Mouse (Mus musculus) thymus, postnatal 10 days (tissue): ENCODE results near the gene Akap8.

Experiments used
- DNase-seq, 2 experiments: peaks; one replicate each; pipeline ENCODE4 v3.0.0; 2021; ENCODE audit warnings: low spot score in 2 of 2

Akap8 gene

DNA sequence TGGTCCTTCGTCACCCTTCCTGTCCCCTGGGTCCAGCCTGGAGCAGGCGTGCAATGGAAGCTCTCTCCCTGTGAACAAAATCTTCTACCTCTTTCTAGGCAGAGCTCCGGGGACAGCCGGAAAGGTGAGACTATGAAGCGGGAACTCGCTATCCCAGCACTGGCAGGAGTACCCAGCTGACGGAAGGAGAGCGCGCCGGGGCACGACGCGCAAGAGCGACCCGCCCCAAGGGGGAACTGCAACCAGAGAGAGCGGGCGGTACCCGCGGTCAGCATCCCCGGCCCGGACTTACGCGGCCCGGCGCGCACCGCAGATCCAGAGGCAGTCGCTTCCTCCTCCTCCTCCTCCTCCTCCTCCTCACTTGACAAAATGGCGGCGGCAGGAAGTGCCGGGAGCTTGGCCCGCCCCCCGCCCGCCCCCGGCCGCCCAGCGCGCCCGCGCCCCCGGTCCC lies 37.2 kb downstream of the Akap8 start:
- peak; percentile 50 for DNase-seq

DNA sequence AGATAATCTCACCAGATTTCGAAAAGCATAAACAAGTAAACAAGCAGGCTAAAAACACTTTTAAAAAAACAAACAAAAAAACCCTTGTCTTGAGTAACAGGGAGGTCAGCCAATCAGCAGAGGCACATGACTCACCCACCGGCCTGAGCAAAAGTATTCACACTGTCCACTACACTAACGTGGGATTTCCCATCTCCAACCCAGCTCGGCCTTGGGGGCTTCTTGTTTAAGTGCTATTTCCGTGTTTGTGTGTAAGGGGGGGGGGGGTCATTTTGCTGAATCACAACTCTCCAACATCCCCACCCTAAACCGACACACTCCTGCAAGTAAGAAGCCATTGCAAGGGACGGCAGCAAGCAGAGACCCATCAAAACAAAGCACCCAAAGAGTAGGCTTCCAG lies 37.7 kb downstream of the Akap8 start:
- DNase-seq = peak; percentile 4 to 7

GRCm38 (mm10) chr17:32281611-32282310 lies 39.3 kb downstream of the Akap8 start:
- no peak for DNase-seq

GRCm38 (mm10) chr17:32281126-32281525 lies 39.9 kb downstream of the Akap8 start:
- no peak for DNase-seq

- no peak for DNase-seq
Measured at GRCm38 (mm10) chr17:32280575-32280974, 40.5 kb downstream of the Akap8 start.

GRCm38 (mm10) chr17:32277201-32277600 lies 43.8 kb downstream of the Akap8 start:
- DNase-seq = no peak

DNA sequence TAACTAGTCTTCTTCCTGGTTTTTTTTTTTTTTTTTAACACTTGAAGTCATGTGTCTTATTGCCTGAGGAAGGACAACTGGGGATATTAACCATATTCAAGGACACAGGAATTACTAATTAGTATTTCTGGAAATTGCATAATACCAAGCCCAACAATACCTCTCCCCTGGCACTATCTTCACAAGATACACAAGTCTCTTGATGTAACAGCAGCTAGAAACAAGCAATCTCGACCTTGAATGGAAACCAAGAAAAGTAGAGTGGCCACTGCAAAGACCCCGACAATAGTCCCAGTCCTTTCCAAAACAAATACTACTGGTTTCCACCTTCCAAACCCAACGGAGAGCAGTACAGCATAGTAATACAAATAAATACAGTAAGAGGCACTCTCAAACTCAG lies 45.5 kb downstream of the Akap8 start:
- no peak for DNase-seq

DNA sequence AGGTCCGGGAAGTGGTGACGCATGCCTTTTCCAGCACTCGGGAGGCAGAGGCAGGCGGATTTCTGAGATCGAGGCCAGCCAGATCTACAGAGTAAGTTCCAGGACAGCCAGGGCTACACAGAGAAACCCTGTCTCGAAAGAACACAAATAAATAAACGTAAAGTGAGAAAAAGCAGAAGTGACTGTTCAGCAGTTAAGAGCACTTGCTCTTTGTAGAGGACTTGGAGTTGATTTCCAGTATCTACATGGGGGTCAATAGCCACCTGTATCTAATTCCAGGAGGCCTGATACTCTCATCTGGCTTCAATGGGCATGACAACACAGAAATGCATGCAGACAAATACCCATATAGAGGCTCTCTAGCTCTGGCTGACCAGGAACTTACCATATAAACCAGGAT lies 51.9 kb downstream of the Akap8 start:
- no peak for DNase-seq

DNA sequence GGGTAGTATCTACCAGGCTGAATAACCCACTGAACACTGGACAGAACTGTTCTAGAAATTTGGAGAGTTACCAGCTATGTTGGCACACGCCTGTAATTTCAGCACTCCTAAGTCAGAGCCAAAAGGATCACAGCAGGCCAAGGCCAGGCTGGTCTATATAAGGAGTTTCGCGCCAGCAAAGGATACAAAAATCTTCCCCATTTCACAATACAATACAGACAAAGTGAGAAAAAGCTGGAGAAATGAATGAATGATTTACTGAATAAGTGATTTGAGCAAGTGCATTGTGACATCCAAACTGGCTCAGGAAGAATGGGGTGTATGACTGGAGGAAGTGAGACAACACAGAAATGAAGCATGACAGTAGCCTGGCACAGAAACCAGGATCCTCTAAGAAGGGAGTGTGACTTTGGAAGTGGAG lies 52.5 kb downstream of the Akap8 start:
- DNase-seq = no peak

DNA sequence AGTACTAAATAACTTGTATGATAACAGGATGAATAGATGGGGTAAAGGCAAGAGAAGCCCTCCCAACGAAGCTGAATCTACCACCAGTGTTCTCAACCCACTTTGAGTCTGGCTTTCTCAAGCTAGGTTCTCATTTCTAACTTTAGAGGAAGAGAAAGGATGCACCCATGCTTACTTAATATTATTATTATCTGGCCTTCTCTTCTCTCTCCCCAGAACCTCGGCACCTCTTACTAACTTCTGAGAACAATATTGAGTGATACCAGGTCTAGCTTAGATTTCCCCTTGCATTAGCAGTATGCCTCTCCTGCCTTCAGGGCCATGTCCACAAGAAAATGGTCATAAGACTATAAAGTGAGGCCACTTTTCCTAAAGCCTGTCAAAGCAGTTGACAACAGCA lies 52.9 kb downstream of the Akap8 start:
- DNase-seq = no peak

- no peak for DNase-seq
Measured at GRCm38 (mm10) chr17:32267617-32268016, 53.4 kb downstream of the Akap8 start.

DNA sequence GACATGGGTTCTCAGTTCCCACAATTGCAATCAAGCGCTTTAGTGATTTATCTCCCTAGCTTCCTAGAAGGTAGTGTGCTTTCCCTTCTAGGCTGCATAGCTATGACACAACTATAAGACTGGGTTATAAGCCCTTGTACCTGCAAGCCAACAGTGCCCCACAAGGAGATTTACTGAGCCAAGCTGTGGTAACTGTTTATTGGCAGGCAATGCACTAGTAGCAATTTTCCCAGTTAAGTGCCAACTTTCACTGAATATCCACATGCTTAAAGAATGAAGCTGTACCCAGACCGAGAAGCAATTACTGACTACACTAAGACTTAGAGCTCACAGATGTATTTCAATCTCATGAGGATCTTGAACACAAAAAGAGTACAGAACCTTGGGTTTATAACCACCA lies 57.4 kb downstream of the Akap8 start:
- DNase-seq = no peak

- no peak for DNase-seq
Measured at GRCm38 (mm10) chr17:32262831-32263559, 58.0 kb downstream of the Akap8 start.

DNA sequence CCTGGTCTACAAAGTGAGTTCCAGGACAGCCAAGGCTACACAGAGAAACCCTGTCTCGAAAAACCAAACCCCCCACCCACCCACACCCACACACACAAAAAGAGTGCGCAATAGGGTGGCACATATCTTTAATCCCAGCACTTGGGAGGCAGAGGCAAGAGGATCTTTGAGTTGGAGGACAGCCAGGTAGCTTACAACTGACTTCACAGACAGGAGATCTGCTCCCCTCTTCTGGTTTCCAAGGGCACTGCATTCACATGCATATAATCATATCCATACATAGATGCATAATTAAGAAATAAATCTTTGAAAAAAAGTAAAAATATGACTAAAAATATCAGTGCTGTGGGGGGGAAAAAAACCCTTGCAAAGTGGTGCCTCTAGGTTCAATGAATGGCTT lies 62.2 kb downstream of the Akap8 start:
- no peak for DNase-seq

DNA sequence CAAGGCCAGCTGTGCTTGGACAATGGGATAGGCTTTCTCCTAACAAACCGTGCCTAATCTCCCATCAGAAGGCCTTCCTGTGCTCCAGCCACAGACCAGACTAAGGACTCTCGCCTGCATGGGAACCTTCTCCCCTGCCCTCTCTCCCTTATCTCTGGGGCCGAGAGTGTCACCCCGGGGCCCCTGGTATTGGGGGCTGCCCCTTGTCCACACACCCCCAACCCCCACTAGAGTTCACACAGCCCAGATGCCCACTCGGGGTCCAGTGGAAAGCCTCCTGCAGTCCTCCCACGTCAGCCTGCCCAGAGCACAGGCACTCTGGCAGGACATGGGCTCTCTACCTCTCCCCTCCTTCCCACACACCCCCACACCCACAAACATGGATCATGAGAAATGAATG lies 63.1 kb downstream of the Akap8 start:
- DNase-seq = no peak

DNA sequence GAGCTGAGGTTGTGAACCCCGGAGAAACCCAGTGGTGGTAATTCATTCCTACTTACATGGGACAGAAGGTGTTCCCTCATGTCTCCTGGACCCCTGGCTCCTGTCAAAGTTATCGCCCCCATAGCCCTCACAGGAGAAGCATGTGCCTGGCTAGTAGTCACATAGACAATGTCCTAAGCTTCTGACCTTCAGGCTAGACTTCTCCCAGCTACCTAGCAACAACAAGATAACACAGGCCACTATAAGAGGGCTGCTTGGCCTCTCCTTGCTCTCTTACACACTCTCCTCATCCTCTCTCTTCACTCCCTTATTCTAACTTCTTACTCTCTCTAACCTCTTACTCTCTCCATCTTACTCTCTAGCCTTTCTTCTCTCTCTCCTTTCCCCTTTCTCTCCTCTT lies 63.6 kb downstream of the Akap8 start:
- DNase-seq = no peak

GRCm38 (mm10) chr17:32256896-32257295 lies 64.1 kb downstream of the Akap8 start:
- no peak for DNase-seq
